Mouse (Mus musculus) heart, postnatal 0 days (tissue): ENCODE results near the gene Pom121.

Source experiments
- CTCF ChIP-seq: IDR thresholded peaks from 2 replicates; pipeline ENCODE4 v1.5.1; 2016; ENCODE audit warnings: antibody characterized with exemption, control low read depth, low read depth
- EP300 ChIP-seq: IDR thresholded peaks from 2 replicates; pipeline ENCODE4 v1.6.1; 2016; ENCODE audit warnings: antibody characterized with exemption, low read depth

GRCm38 (mm10) chr5:135431111-135431510 lies 36.8 kb upstream of the Pom121 start:
- no peak for TF ChIP-seq CTCF
- TF ChIP-seq EP300 = no peak
